Mouse (Mus musculus) MEL (cell line): ENCODE measurements around the gene Tceal1. TPM values are rescaled to one million over a fixed set of nuclear protein-coding genes. Genes with fewer than 3 reads are reported as not detected.
A peak's percentile ranks its signal among the peaks of the same experiment; 100 is the strongest.

ENCODE experiments used
- DNase-seq: peaks from one replicate; pipeline ENCODE4 v3.0.0; 2011; ENCODE audit warnings: low read depth, low spot score
- H3K27ac ChIP-seq: 2 replicates; pipeline ENCODE4 v1.5.1; 2012; ENCODE audit warnings: low read depth, mild to moderate bottlenecking, control low read depth, low read length, moderate library complexity; ENCODE audit not compliant: control insufficient read depth
- H3K27me3 ChIP-seq, 2 experiments: fragments of 150-350 bp in 1 of 2; sonication (generic) in 1 of 2; 2 replicates each; pipeline ENCODE4 v1.6.1; 2012; ENCODE audit warnings: low read length in 2 of 2, mild to moderate bottlenecking in 2 of 2, improper control_type of control experiment in 1 of 2, moderate library complexity in 1 of 2; ENCODE audit not compliant: insufficient read depth in 2 of 2, control insufficient read depth in 1 of 2
- H3K36me3 ChIP-seq, 2 experiments: 2 replicates each; pipeline ENCODE4 v1.6.1; 2012 to 2014; ENCODE audit warnings: low read length in 2 of 2, improper control_type of control experiment in 1 of 2, inconsistent platforms in 1 of 2, mild to moderate bottlenecking in 1 of 2; ENCODE audit not compliant: insufficient read depth in 2 of 2, control insufficient read depth in 1 of 2
- H3K4me1 ChIP-seq, 2 experiments: fragments of 150-350 bp in 1 of 2; sonication (generic) in 1 of 2; 2 replicates each; pipeline ENCODE4 v1.6.1; 2012; ENCODE audit warnings: low read length in 2 of 2, improper control_type of control experiment in 1 of 2, mild to moderate bottlenecking in 1 of 2; ENCODE audit not compliant: insufficient read depth in 2 of 2, control insufficient read depth in 1 of 2
- H3K4me3 ChIP-seq, 2 experiments: fragments of 150-350 bp in 1 of 2; sonication (generic) in 1 of 2; 2 replicates each; pipeline ENCODE4 v1.5.1; 2012; ENCODE audit warnings: low read depth in 2 of 2, low read length in 2 of 2, mild to moderate bottlenecking in 2 of 2, moderate library complexity in 2 of 2, control low read depth in 1 of 2, improper control_type of control experiment in 1 of 2; ENCODE audit not compliant: control insufficient read depth in 1 of 2, insufficient read depth in 1 of 2
- H3K79me2 ChIP-seq: 2 replicates; pipeline ENCODE4 v1.6.1; 2012; ENCODE audit warnings: mild to moderate bottlenecking, low read length, moderate library complexity; ENCODE audit not compliant: control insufficient read depth, poor library complexity, insufficient read depth
- H3K9ac ChIP-seq: 2 replicates; pipeline ENCODE4 v1.6.1; 2012; ENCODE audit warnings: low read depth, mild to moderate bottlenecking, control low read depth, low read length, moderate library complexity; ENCODE audit not compliant: control insufficient read depth, poor library complexity, severe bottlenecking
- H3K9me3 ChIP-seq: fragments of 150-350 bp; sonication (generic); replicated peaks from 2 replicates; pipeline ENCODE4 v1.6.1; 2012; ENCODE audit warnings: mild to moderate bottlenecking, low read length, improper control_type of control experiment, moderate library complexity; ENCODE audit not compliant: insufficient read depth
- CTCF ChIP-seq, 3 experiments: IDR thresholded peaks in 2 of 3; conservative IDR thresholded peaks in 1 of 3; 2 replicates each; pipeline ENCODE4 v1.5.1; 2011 to 2012; ENCODE audit warnings: low read length in 3 of 3, low read depth in 2 of 3, mild to moderate bottlenecking in 2 of 3, improper control_type of control experiment in 1 of 3, inconsistent platforms in 1 of 3, mixed read lengths in 1 of 3, moderate library complexity in 1 of 3; ENCODE audit not compliant: control insufficient read depth in 1 of 3, insufficient read depth in 1 of 3, poor library complexity in 1 of 3, severe bottlenecking in 1 of 3
- ETS1 ChIP-seq: IDR thresholded peaks from 2 replicates; pipeline ENCODE4 v1.6.1; 2012; ENCODE audit warnings: low read depth, mild to moderate bottlenecking, inconsistent platforms, low read length, improper control_type of control experiment, moderate library complexity
- GATA1 ChIP-seq: IDR thresholded peaks from 2 replicates; pipeline ENCODE4 v1.6.1; 2011; ENCODE audit warnings: low read depth, low read length, improper control_type of control experiment
- KAT2A ChIP-seq: conservative IDR thresholded peaks from 2 replicates; pipeline ENCODE4 v1.6.1; 2012; ENCODE audit warnings: low read depth, low read length, improper control_type of control experiment, inconsistent platforms
- MAZ ChIP-seq: IDR thresholded peaks from 2 replicates; pipeline ENCODE4 v1.6.1; 2012; ENCODE audit warnings: low read depth, mild to moderate bottlenecking, inconsistent platforms, low read length, improper control_type of control experiment
- POLR2AphosphoS5 ChIP-seq: IDR thresholded peaks from 2 replicates; pipeline ENCODE4 v1.6.1; 2012; ENCODE audit warnings: low read depth, borderline replicate concordance, mild to moderate bottlenecking, inconsistent platforms, low read length, moderate library complexity, mixed read lengths
- RAD21 ChIP-seq: IDR thresholded peaks from 2 replicates; pipeline ENCODE4 v1.6.1; 2011; ENCODE audit warnings: mild to moderate bottlenecking, low read depth, low read length, improper control_type of control experiment
- RCOR1 ChIP-seq: IDR thresholded peaks from 2 replicates; pipeline ENCODE4 v1.6.1; 2012; ENCODE audit warnings: low read depth, mild to moderate bottlenecking, inconsistent platforms, low read length, improper control_type of control experiment
- SIN3A ChIP-seq: IDR thresholded peaks from 2 replicates; pipeline ENCODE4 v1.6.1; 2012; ENCODE audit warnings: low read length, improper control_type of control experiment, inconsistent platforms
- SMC3 ChIP-seq: IDR thresholded peaks from 2 replicates; pipeline ENCODE4 v1.6.1; 2011; ENCODE audit warnings: low read depth, low read length, improper control_type of control experiment
- TAL1 ChIP-seq: IDR thresholded peaks from 2 replicates; pipeline ENCODE4 v1.6.1; 2012; ENCODE audit warnings: mild to moderate bottlenecking, inconsistent platforms, low read length, moderate library complexity, mixed read lengths
- ZC3H11A ChIP-seq: IDR thresholded peaks from 2 replicates; pipeline ENCODE4 v1.6.1; 2012; ENCODE audit warnings: low read depth, mild to moderate bottlenecking, inconsistent platforms, low read length, improper control_type of control experiment
- ZNF384 ChIP-seq: IDR thresholded peaks from 2 replicates; pipeline ENCODE4 v1.6.1; 2012; ENCODE audit warnings: low read depth, mild to moderate bottlenecking, inconsistent platforms, low read length, improper control_type of control experiment
- polyA plus RNA-seq, 2 experiments: library from polyadenylated mRNA; stranded (reverse) in 1 of 2; unstranded in 1 of 2; fragments of >175 nt in 1 of 2; fragments of >200 nt in 1 of 2; gene quantifications; 2 replicates each; pipeline versions ENCODE4 v1.2.1 to v1.2.4; 2012; ENCODE audit warnings: low replicate concordance in 2 of 2, low read depth in 1 of 2; ENCODE audit not compliant: insufficient read length in 2 of 2, insufficient read depth in 1 of 2, missing spikeins in 1 of 2
- total RNA-seq: library from RNA; depleted of rRNA; stranded (reverse); fragments of 300-350 nt; gene quantifications from 2 replicates; pipeline ENCODE4 v1.2.3, GENCODE M21; 2012

The Tceal1 gene
- total and polyA plus RNA-seq, 3 experiments, result not detected

- TF ChIP-seq POLR2AphosphoS5 (no peak), ZC3H11A (no peak)
- TF ChIP-seq, all 39 proteins: peak for 20
These were observed 33.9 kb downstream of the Tceal1 start (continued) for GRCm38 (mm10) chrX:136741651-136742201.

- no peaks in the 10 kb centered on the region for H3K27me3 ChIP-seq
- no peak for DNase-seq
- TF ChIP-seq KAT2A (no peak), TAL1 (no peak)
These were observed 34.5 kb downstream of the Tceal1 start for GRCm38 (mm10) chrX:136742241-136742640.

GRCm38 (mm10) chrX:136742661-136743103 is 34.9 kb downstream of the Tceal1 start:
- H3K9me3 ChIP-seq, result no peaks in the 10 kb centered on the region
- H3K27me3 ChIP-seq, result no peaks in the 10 kb centered on the region
- peaks cover 3 to 11% of the 10 kb centered on the region in 2 experiments; a peak in 3 of 4 replicates for H3K4me1 ChIP-seq
- TF ChIP-seq SIN3A, result no peak
- TF ChIP-seq SMC3, result peak; percentile 45
- TF ChIP-seq MAZ, result no peak
- peak; percentile 80; the same call in 1 of the 2 replicates for TF ChIP-seq ZNF384
- TF ChIP-seq ZC3H11A, result peak; percentile 2; the same call in 1 of the 2 replicates
- peak; percentile 73 for TF ChIP-seq RAD21
- TF ChIP-seq RCOR1, result peak; percentile 79
- TF ChIP-seq CTCF (IDR thresholded peaks at IDR 0.05 in 2 of 3, conservative IDR thresholded peaks at IDR 0.05 in 1 of 3; ENCODE audit: control insufficient read depth in 1 of 3, insufficient read depth in 1 of 3, low read depth in 2 of 3, low read length in 3 of 3, poor library complexity in 1 of 3, severe bottlenecking in 1 of 3), result peak; percentile 50 to 79 (median 73)
- TF ChIP-seq GATA1, result 0 out of 2 replicates have a peak, but pooled peaks have one; percentile 16
- peak; percentile 25; the same call in 1 of the 2 replicates for TF ChIP-seq ETS1
- peaks cover 17 to 22% of the 10 kb centered on the region in 2 experiments for H3K36me3 ChIP-seq
- peaks cover 29% of the 10 kb centered on the region for H3K79me2 ChIP-seq
- peak overlapping the region; percentile 100 for H3K27ac ChIP-seq
- DNase-seq, result peak; percentile 90
- peak overlapping the region; percentile 100 for H3K9ac ChIP-seq
- peak overlapping the region; percentile 71 to 98 for H3K4me3 ChIP-seq

More at GRCm38 (mm10) chrX:136742241-136742640, 34.5 kb downstream of the Tceal1 start:
- H3K9ac ChIP-seq, result peak overlapping the region; percentile 100
- H3K27ac ChIP-seq, result peak overlapping the region; percentile 100
- H3K4me1 ChIP-seq, result peaks cover 3 to 11% of the 10 kb centered on the region in 2 experiments; a peak in 3 of 4 replicates
- H3K9me3 ChIP-seq, result no peaks in the 10 kb centered on the region
- H3K79me2 ChIP-seq, result peaks cover 29% of the 10 kb centered on the region
- H3K4me3 ChIP-seq, result peak overlapping the region; percentile 71 to 98
- H3K36me3 ChIP-seq, result peaks cover 21 to 26% of the 10 kb centered on the region in 2 experiments
